In the genomic region with DNA sequence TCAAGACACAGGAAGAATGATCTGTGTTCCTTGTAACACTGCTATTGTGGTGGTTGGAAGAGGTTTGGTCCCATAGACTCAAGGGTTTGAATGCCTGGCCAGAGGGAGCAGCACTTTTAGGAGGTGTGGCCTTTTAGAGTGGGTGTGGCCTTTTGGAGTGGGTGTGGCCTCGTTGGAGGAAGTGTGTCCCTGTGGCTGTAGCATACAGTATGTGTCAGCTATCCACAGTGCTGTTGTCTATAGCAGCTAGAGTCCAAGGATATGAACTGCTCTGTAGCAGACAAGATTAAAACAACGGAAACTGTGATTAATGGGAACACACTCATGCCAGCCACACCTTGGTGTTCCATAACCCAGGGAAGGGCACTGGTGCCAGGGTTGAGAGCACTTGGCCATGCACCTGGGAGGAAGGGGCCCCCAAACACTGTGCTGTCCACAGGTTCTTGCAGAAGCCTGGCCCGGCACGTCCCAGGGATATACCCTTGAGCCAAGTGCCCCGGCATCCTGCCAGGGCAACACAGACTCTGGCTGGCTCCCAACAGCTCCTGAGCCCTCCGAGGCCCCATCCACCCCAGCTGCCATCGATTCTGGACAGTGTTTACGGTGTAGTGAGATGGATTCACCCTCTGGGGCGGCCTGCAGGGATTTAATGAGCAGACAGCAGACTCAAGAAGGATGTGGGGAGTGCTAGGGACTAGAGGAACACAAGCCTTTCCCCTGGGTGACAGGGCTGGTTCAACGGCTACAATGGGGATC, we compare ENCODE assay signal across 8 mouse cellular contexts. TPM values are rescaled to one million over a fixed set of nuclear protein-coding genes. Genes with fewer than 3 reads are reported as not detected.
DNase-seq lines count a peak whose midpoint lies in the region; ATAC-seq and TF ChIP-seq lines count a peak whose summit lies in the region.

No protein-coding gene starts in this region.

- dilution Hi-C loops in CH12.LX (cut with MboI; ENCODE audit: extremely low pct_ligation_motif_present, extremely low pct_unique_long_range_greater_than_20kb, low sequenced_read_pairs) = no loop called here

- H3K79me2 ChIP-seq in CH12.LX (replicated peaks; ENCODE audit: control insufficient read depth, extremely low read depth, insufficient read depth, poor library complexity, severe bottlenecking) = no peaks in the 10 kb centered on the region

- no peak for TF ChIP-seq RAD21 in CH12.LX (IDR thresholded peaks at IDR 0.05; ENCODE audit: low read depth, low read length)

- peak; percentile 95 for DNase-seq in heart, adult 11 months
- peak; percentile 57 for DNase-seq in CH12.LX (ENCODE audit: extremely low read depth)
- peak; percentile 28 for DNase-seq in c-Kit-positive CD71-negative TER-119-negative erythroid progenitor cells, embryonic 14.5 days (ENCODE audit: low read depth)
- peak; percentile 83 to 89 for DNase-seq in heart, postnatal 10 days
- peak; percentile 93 for DNase-seq in lung, postnatal 0 days (ENCODE audit: low spot score)
- DNase-seq in spleen, adult 12 weeks (ENCODE audit: low spot score) = no peak

- H3K27me3 ChIP-seq in heart, embryonic 11.5 days (ENCODE audit: control insufficient read depth, insufficient read depth, low read length) = no peaks in the 10 kb centered on the region
- peaks cover 9% of the 10 kb centered on the region for H3K27me3 ChIP-seq in CH12.LX (replicated peaks)
- H3K27me3 ChIP-seq in lung, postnatal 0 days (replicated peaks; ENCODE audit: insufficient read depth, low read length) = no peaks in the 10 kb centered on the region

- no peaks in the 10 kb centered on the region for H3K36me3 ChIP-seq in heart, embryonic 11.5 days (ENCODE audit: control insufficient read depth, insufficient read depth, low read length)
- no peaks in the 10 kb centered on the region for H3K36me3 ChIP-seq in CH12.LX (replicated peaks in 1 of 2; ENCODE audit: control insufficient read depth in 1 of 2, insufficient read depth in 1 of 2, low read length in 1 of 2)
- no peaks in the 10 kb centered on the region for H3K36me3 ChIP-seq in lung, postnatal 0 days (ENCODE audit: insufficient read depth, low read length)

- no peaks in the 10 kb centered on the region for H3K9me3 ChIP-seq in heart, embryonic 11.5 days (replicated peaks; ENCODE audit: control insufficient read depth, low read length)
- no peaks in the 10 kb centered on the region for H3K9me3 ChIP-seq in CH12.LX (replicated peaks; ENCODE audit: low read length)
- H3K9me3 ChIP-seq in lung, postnatal 0 days (ENCODE audit: low read length) = no peaks in the 10 kb centered on the region

- 71% methylated on average over 10 of the region's 10 CpGs for WGBS in heart, embryonic 11.5 days (ENCODE audit: insufficient replicate concordance)
- WGBS in lung, postnatal 0 days = 14% methylated on average over 10 of the region's 10 CpGs

- H3K27ac ChIP-seq in heart, embryonic 11.5 days (ENCODE audit: low read depth, low read length) = no peak overlapping the region
- no peak overlapping the region for H3K27ac ChIP-seq in CH12.LX (ENCODE audit: insufficient read depth, low read depth)
- peak overlapping the region; percentile 62 for H3K27ac ChIP-seq in lung, postnatal 0 days (ENCODE audit: low read length)

- peaks cover 24% of the 10 kb centered on the region for H3K4me1 ChIP-seq in heart, embryonic 11.5 days (ENCODE audit: control insufficient read depth, insufficient read depth, low read length)
- peaks cover 3 to 8% of the 10 kb centered on the region in 2 experiments; a peak in 3 of 4 replicates for H3K4me1 ChIP-seq in CH12.LX (ENCODE audit: control insufficient read depth in 1 of 2, insufficient read depth in 2 of 2)
- peaks cover 23% of the 10 kb centered on the region for H3K4me1 ChIP-seq in lung, postnatal 0 days (ENCODE audit: insufficient read depth, low read depth, low read length)

- no peak for ATAC-seq in heart, embryonic 11.5 days (replicated peaks; ENCODE audit: insufficient number of reproducible peaks, low FRiP score, low TSS enrichment)
- ATAC-seq in lung, postnatal 0 days = peak; percentile 88
- ATAC-seq in erythroblast, adult 5-6 weeks (replicated peaks; ENCODE audit: low FRiP score, poor library complexity, severe bottlenecking) = no peak

- TF ChIP-seq POLR2A in CH12.LX (IDR thresholded peaks at IDR 0.05; ENCODE audit: low read depth, low read length) = no peak

- H3K9ac ChIP-seq in heart, embryonic 11.5 days (ENCODE audit: low read depth, low read length) = no peak overlapping the region
- no peak overlapping the region for H3K9ac ChIP-seq in CH12.LX (ENCODE audit: insufficient read depth, low read depth)
- H3K9ac ChIP-seq in lung, postnatal 0 days (replicated peaks; ENCODE audit: low read depth) = no peak overlapping the region

- in situ Hi-C loops in CH12.LX (cut with MboI; ENCODE audit: low pct_ligation_motif_present, low pct_unique_long_range_greater_than_20kb, low sequenced_read_pairs) = no loop called here

- no peak overlapping the region for H3K4me2 ChIP-seq in heart, embryonic 11.5 days
- H3K4me2 ChIP-seq in CH12.LX (ENCODE audit: insufficient read depth, low read depth, poor library complexity, severe bottlenecking) = no peak overlapping the region
- H3K4me2 ChIP-seq in lung, postnatal 0 days (replicated peaks; ENCODE audit: low read depth, low read length) = no peak overlapping the region

- TF ChIP-seq EP300 in CH12.LX (IDR thresholded peaks at IDR 0.05; ENCODE audit: low read length) = no peak
- TF ChIP-seq EP300 in lung, postnatal 0 days (IDR thresholded peaks at IDR 0.05) = peak; percentile 50; the same call in 1 of the 2 replicates

- intact Hi-C loops in heart, postnatal 10 days (cut with DNase I) = no loop called here

- no peak overlapping the region for H3K4me3 ChIP-seq in heart, embryonic 11.5 days (ENCODE audit: low read depth, low read length)
- H3K4me3 ChIP-seq in CH12.LX (replicated peaks in 1 of 3; ENCODE audit: low read depth in 2 of 3, low read length in 2 of 3, poor library complexity in 1 of 3) = no peak overlapping the region
- no peak overlapping the region for H3K4me3 ChIP-seq in lung, postnatal 0 days (ENCODE audit: low read depth, low read length)

- no peak for TF ChIP-seq CTCF in CH12.LX (conservative IDR thresholded peaks at IDR 0.05 in 1 of 2, IDR thresholded peaks at IDR 0.05 in 1 of 2; ENCODE audit: low read depth in 2 of 2, low read length in 2 of 2)
- peak; percentile 1; the same call in 1 of the 2 replicates for TF ChIP-seq CTCF in lung, postnatal 0 days (IDR thresholded peaks at IDR 0.05)

TF ChIP-seq in CH12.LX, 34 proteins besides CTCF, POLR2A, EP300 and RAD21:
- TF ChIP-seq BHLHE40 (IDR thresholded peaks at IDR 0.05; ENCODE audit: low read depth, low read length) = no peak
- no peak for TF ChIP-seq JUND (conservative IDR thresholded peaks at IDR 0.05; ENCODE audit: low read depth, low read length)

RNA-seq across cellular contexts. Expression of a gene that starts 46.3 kb away (rescaled TPM):
- polyA plus RNA-seq in heart, embryonic 11.5 days (2014; fragmentation: Nextera tagmentation; extraction: Ambion mirVana) = 8.7 and 8.8 TPM in 2 replicates
- total RNA-seq in CH12.LX (2012; rRNA removed) (1.7 and 2.3 TPM in 2 replicates), CH12.LX (2014; rRNA removed) (2.0 and 3.5 TPM in 2 replicates)
- polyA plus RNA-seq in CH12.LX (2012; ENCODE audit: insufficient read length, low read depth) = 2.4 and 2.9 TPM in 2 replicates
- total RNA-seq in heart, postnatal 10 days (2021) = 10 to 100 TPM; 19.4 to 27.4 TPM
- polyA plus RNA-seq in lung, postnatal 0 days (2015; fragmentation: Nextera tagmentation; extraction: Ambion mirVana) = 25.3 and 30.1 TPM in 2 replicates
- total RNA-seq in erythroblast, adult 5-6 weeks (2015; ENCODE audit: low replicate concordance) = not detected in 2 replicates
- total RNA-seq in erythroblast, adult 5-6 weeks (2017; ENCODE audit: low replicate concordance) = not detected in 2 replicates

RNA-seq across cellular contexts. Expression of a gene that starts 51.2 kb away (rescaled TPM):
- 26.2 and 28.1 TPM in 2 replicates for polyA plus RNA-seq in heart, embryonic 11.5 days (2014; fragmentation: Nextera tagmentation; extraction: Ambion mirVana)
- 46.1 and 56.1 TPM in 2 replicates for total RNA-seq in CH12.LX (2012; rRNA removed)
- total RNA-seq in CH12.LX (2014; rRNA removed) = 42.4 and 43.1 TPM in 2 replicates
- 65.4 and 88.6 TPM in 2 replicates for polyA plus RNA-seq in CH12.LX (2012; ENCODE audit: insufficient read length, low read depth)
- 10 to 100 TPM; 11.7 to 12.0 TPM for total RNA-seq in heart, postnatal 10 days (2021)
- polyA plus RNA-seq in lung, postnatal 0 days (2015; fragmentation: Nextera tagmentation; extraction: Ambion mirVana) = 26.8 and 27.2 TPM in 2 replicates
- total RNA-seq in erythroblast, adult 5-6 weeks (2015; ENCODE audit: low replicate concordance) = 4.2 and 6.5 TPM in 2 replicates
- total RNA-seq in erythroblast, adult 5-6 weeks (2017; ENCODE audit: low replicate concordance) = 7.1 and 12.4 TPM in 2 replicates

Comparison
In these comparisons a context has a peak if more than half of its experiments do, and no peak if none do; other contexts are left out.
1. RNA of a gene that starts 46.3 kb away (total RNA-seq): 19.4 to 27.4 TPM in heart, postnatal 10 days; 1.7 to 3.5 TPM in CH12.LX and not detected in erythroblast, adult 5-6 weeks; every median in the first group is over 4 times any median in the second.